Comparison of ENCODE assay signal across 8 mouse cellular contexts in genomic region chr13:21223242-21223655, GRCm38 (mm10). TPM values are rescaled to one million over a fixed set of nuclear protein-coding genes. Genes with fewer than 3 reads are reported as not detected.
A peak's percentile ranks its signal among the peaks of the same experiment; 100 is the strongest.
DNase-seq lines count a peak whose midpoint lies in the region; ATAC-seq and TF ChIP-seq lines count a peak whose summit lies in the region.

No protein-coding gene starts in this region.

- H3K27ac ChIP-seq in ES-Bruce4 (ENCODE audit: insufficient read depth, low read length), result no peak overlapping the region
- no peak overlapping the region for H3K27ac ChIP-seq in embryonic fibroblast, embryonic 13.5 days (ENCODE audit: insufficient read depth, low read length)
- H3K27ac ChIP-seq in kidney, embryonic 15.5 days, result no peak overlapping the region; the same call in 1 of the 2 replicates
- H3K27ac ChIP-seq in midbrain, embryonic 14.5 days (replicated peaks; ENCODE audit: low read depth, low read length), result no peak overlapping the region

- no peaks in the 10 kb centered on the region for H3K27me3 ChIP-seq in ES-Bruce4 (ENCODE audit: control insufficient read depth, insufficient read depth, low read length, poor library complexity, severe bottlenecking)
- 0 out of 2 replicates have a peak, but pooled peaks cover 3% of the 10 kb centered on the region for H3K27me3 ChIP-seq in kidney, embryonic 15.5 days
- H3K27me3 ChIP-seq in midbrain, embryonic 14.5 days (ENCODE audit: control insufficient read depth, insufficient read depth, low read length), result no peaks in the 10 kb centered on the region

- H3K9ac ChIP-seq in ES-Bruce4 (ENCODE audit: low read depth, poor library complexity, severe bottlenecking), result peak overlapping the region; percentile 38
- H3K9ac ChIP-seq in kidney, embryonic 15.5 days, result peak overlapping the region; percentile 19; the same call in 1 of the 2 replicates
- H3K9ac ChIP-seq in midbrain, embryonic 14.5 days (replicated peaks; ENCODE audit: low read length), result peak overlapping the region; percentile 24; the same call in 1 of the 2 replicates

- TF ChIP-seq POLR2A in ES-Bruce4 (IDR thresholded peaks at IDR 0.05; ENCODE audit: insufficient read depth, low read length), result no peak
- no peak for TF ChIP-seq POLR2A in embryonic fibroblast, embryonic 13.5 days (IDR thresholded peaks at IDR 0.05; ENCODE audit: low read depth, low read length)

- DNase-seq in cerebellum, adult 9-10 months, result peak; percentile 23
- no peak for DNase-seq in cerebellum, adult 8-10 months
- peak; percentile 33 for DNase-seq in midbrain, embryonic 14.5 days
- DNase-seq in layer of hippocampus, adult 8-10 months (ENCODE audit: low spot score in 2 of 2), result no peak

- H3K4me1 ChIP-seq in ES-Bruce4 (ENCODE audit: control insufficient read depth, insufficient read depth, low read length), result peaks cover 2% of the 10 kb centered on the region
- H3K4me1 ChIP-seq in embryonic fibroblast, embryonic 13.5 days (ENCODE audit: control insufficient read depth, insufficient read depth, low read length), result no peaks in the 10 kb centered on the region
- peaks cover 11% of the 10 kb centered on the region; the same call in 1 of the 2 replicates for H3K4me1 ChIP-seq in kidney, embryonic 15.5 days
- H3K4me1 ChIP-seq in midbrain, embryonic 14.5 days (ENCODE audit: control insufficient read depth, insufficient read depth, low read length), result peaks cover 6% of the 10 kb centered on the region

- ATAC-seq in kidney, embryonic 15.5 days (replicated peaks; ENCODE audit: low FRiP score), result no peak; the same call in 1 of the 2 replicates
- ATAC-seq in midbrain, embryonic 14.5 days (ENCODE audit: low FRiP score, low TSS enrichment), result no peak
- no peak for ATAC-seq in frontal cortex, adult (ENCODE audit: low TSS enrichment)

- no peaks in the 10 kb centered on the region for H3K36me3 ChIP-seq in ES-Bruce4 (ENCODE audit: control insufficient read depth, insufficient read depth, low read length, poor library complexity, severe bottlenecking)
- H3K36me3 ChIP-seq in kidney, embryonic 15.5 days, result no peaks in the 10 kb centered on the region
- H3K36me3 ChIP-seq in midbrain, embryonic 14.5 days (ENCODE audit: control insufficient read depth, insufficient read depth, low read length), result no peaks in the 10 kb centered on the region

- TF ChIP-seq EP300 in ES-Bruce4 (IDR thresholded peaks at IDR 0.05; ENCODE audit: insufficient read depth, low read depth, low read length), result no peak

- peaks cover 3% of the 10 kb centered on the region; the same call in 1 of the 2 replicates for H3K9me3 ChIP-seq in ES-Bruce4 (replicated peaks; ENCODE audit: control insufficient read depth, insufficient read depth, low read length, poor library complexity, severe bottlenecking)
- H3K9me3 ChIP-seq in kidney, embryonic 15.5 days (replicated peaks), result no peaks in the 10 kb centered on the region
- H3K9me3 ChIP-seq in midbrain, embryonic 14.5 days (ENCODE audit: control insufficient read depth, low read length), result no peaks in the 10 kb centered on the region

- 3% methylated on average over 10 of the region's 10 CpGs for WGBS in kidney, embryonic 15.5 days
- WGBS in midbrain, embryonic 14.5 days, result 3% methylated on average over 10 of the region's 10 CpGs

- H3K4me3 ChIP-seq in ES-Bruce4 (ENCODE audit: low read depth, low read length), result peak overlapping the region; percentile 67
- H3K4me3 ChIP-seq in embryonic fibroblast, embryonic 13.5 days (ENCODE audit: insufficient read depth, low read length), result peak overlapping the region; percentile 95
- peak overlapping the region; percentile 60 for H3K4me3 ChIP-seq in kidney, embryonic 15.5 days (replicated peaks)
- H3K4me3 ChIP-seq in midbrain, embryonic 14.5 days (replicated peaks; ENCODE audit: low read depth, low read length), result peak overlapping the region; percentile 56

- TF ChIP-seq CTCF in ES-Bruce4 (IDR thresholded peaks at IDR 0.05; ENCODE audit: low read depth, low read length), result no peak
- TF ChIP-seq CTCF in embryonic fibroblast, embryonic 13.5 days (IDR thresholded peaks at IDR 0.05; ENCODE audit: borderline replicate concordance, insufficient read depth, low read length), result no peak

- H3K4me2 ChIP-seq in kidney, embryonic 15.5 days, result peak overlapping the region; percentile 77
- peak overlapping the region; percentile 54 for H3K4me2 ChIP-seq in midbrain, embryonic 14.5 days (ENCODE audit: low read length)

RNA-seq across cellular contexts. Expression of gene Trim27, which starts 44.0 kb away (rescaled TPM):
- polyA plus RNA-seq in ES-Bruce4 (2011; ENCODE audit: insufficient read depth, insufficient read length, low read depth, missing spikeins), result 117 and 128 TPM in 2 replicates
- 52.0 and 61.4 TPM in 2 replicates for polyA plus RNA-seq in embryonic fibroblast, embryonic 13.5 days (2011; ENCODE audit: insufficient read length, low read depth, missing spikeins)
- polyA plus RNA-seq in kidney, embryonic 15.5 days (2015; fragmentation: Nextera tagmentation; extraction: Ambion mirVana), result 136 and 139 TPM in 2 replicates
- 78.2 and 84.3 TPM in 2 replicates for polyA plus RNA-seq in midbrain, embryonic 14.5 days (2014; fragmentation: Nextera tagmentation; extraction: Ambion mirVana)
- 10 to 100 TPM; 37.2 to 44.2 (median 40.2) TPM for total RNA-seq in layer of hippocampus, adult 8-10 months (2022)

Comparison
In these comparisons a context has a peak if more than half of its experiments do, and no peak if none do; other contexts are left out.
1. DNase-seq: peak in cerebellum, adult 9-10 months (single experiment) and midbrain, embryonic 14.5 days (single experiment); none in cerebellum, adult 8-10 months (single experiment) and layer of hippocampus, adult 8-10 months (0 of 2).
2. Peak in every context shown above with its lines, with median percentiles within 50 percentile points of each other: H3K4me3 ChIP-seq and H3K9ac ChIP-seq.